Mouse (Mus musculus) testis, adult 2 months (tissue): ENCODE data around the gene Tango6. TPM values are rescaled to one million over a fixed set of nuclear protein-coding genes. Genes with fewer than 3 reads are reported as not detected.

ENCODE experiments used
- H3K27ac ChIP-seq: fragments of 200-500 bp; 2 replicates; pipeline ENCODE4 v1.5.1; 2012; ENCODE audit warnings: low read depth, low read length; ENCODE audit not compliant: control insufficient read depth, insufficient read depth
- H3K27me3 ChIP-seq: fragments of 200-500 bp; 2 replicates; pipeline ENCODE4 v1.6.1; 2012; ENCODE audit warnings: mild to moderate bottlenecking, low read length, moderate library complexity; ENCODE audit not compliant: control insufficient read depth, insufficient read depth
- H3K36me3 ChIP-seq: fragments of 200-500 bp; 2 replicates; pipeline ENCODE4 v1.6.1; 2012; ENCODE audit warnings: mild to moderate bottlenecking, low read length; ENCODE audit not compliant: control insufficient read depth, insufficient read depth
- H3K4me1 ChIP-seq: fragments of 200-500 bp; 2 replicates; pipeline ENCODE4 v1.6.1; 2012; ENCODE audit warnings: low read length; ENCODE audit not compliant: control insufficient read depth, insufficient read depth
- H3K4me3 ChIP-seq: fragments of 200-500 bp; 2 replicates; pipeline ENCODE4 v1.5.1; 2012; ENCODE audit warnings: low read depth, mild to moderate bottlenecking, low read length, moderate library complexity, mixed read lengths; ENCODE audit not compliant: control insufficient read depth
- CTCF ChIP-seq: fragments of 200-500 bp; IDR thresholded peaks from 2 replicates; pipeline ENCODE4 v1.5.1; 2012; ENCODE audit warnings: low read depth, mild to moderate bottlenecking, inconsistent platforms, low read length, moderate library complexity; ENCODE audit not compliant: control insufficient read depth, insufficient read depth, insufficient replicate concordance
- POLR2A ChIP-seq: fragments of 200-500 bp; IDR thresholded peaks from 2 replicates; pipeline ENCODE4 v1.6.1; 2012; ENCODE audit warnings: low read depth, mild to moderate bottlenecking, inconsistent platforms, low read length, moderate library complexity; ENCODE audit not compliant: control insufficient read depth
- polyA plus RNA-seq: library from polyadenylated mRNA; depleted of rRNA; stranded (reverse); fragments of >200 nt; gene quantifications from 2 replicates; pipeline ENCODE4 v1.2.3, GENCODE M21; 2012

Tango6 gene
- polyA plus RNA-seq, 1 experiment, result 3.3 TPM

DNA sequence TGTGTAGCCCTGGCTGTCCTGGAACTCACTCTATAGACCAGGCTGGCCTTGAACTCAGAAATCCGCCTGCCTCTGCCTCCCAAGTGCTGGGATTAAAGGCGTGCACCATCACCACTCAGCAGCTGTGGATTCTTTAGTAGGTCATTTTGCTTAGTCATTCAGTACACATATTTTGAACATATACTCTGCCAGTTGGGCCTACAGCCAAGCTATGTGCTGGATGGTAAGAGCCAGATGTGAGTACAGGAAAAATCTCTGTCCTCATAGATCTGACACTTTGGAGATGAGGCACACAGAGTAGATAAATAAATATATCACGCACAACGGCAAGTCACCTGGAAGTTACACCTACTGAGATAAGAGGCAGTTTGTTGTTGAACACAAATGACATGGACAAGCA is 129.7 kb downstream of the Tango6 start:
- H3K36me3 ChIP-seq, result no peaks in the 10 kb centered on the region
- H3K4me3 ChIP-seq, result no peak overlapping the region
- no peaks in the 10 kb centered on the region for H3K27me3 ChIP-seq
- TF ChIP-seq POLR2A, result no peak
- no peak for TF ChIP-seq CTCF
- no peak overlapping the region for H3K27ac ChIP-seq
- no peaks in the 10 kb centered on the region for H3K4me1 ChIP-seq

- H3K4me1 ChIP-seq, result no peaks in the 10 kb centered on the region
- H3K27me3 ChIP-seq, result no peaks in the 10 kb centered on the region
- TF ChIP-seq CTCF, result no peak
- TF ChIP-seq POLR2A, result no peak
- no peaks in the 10 kb centered on the region for H3K36me3 ChIP-seq
- no peak overlapping the region for H3K27ac ChIP-seq
- no peak overlapping the region for H3K4me3 ChIP-seq
These were observed 133.7 kb downstream of the Tango6 start for GRCm38 (mm10) chr8:106816431-106817170.

DNA sequence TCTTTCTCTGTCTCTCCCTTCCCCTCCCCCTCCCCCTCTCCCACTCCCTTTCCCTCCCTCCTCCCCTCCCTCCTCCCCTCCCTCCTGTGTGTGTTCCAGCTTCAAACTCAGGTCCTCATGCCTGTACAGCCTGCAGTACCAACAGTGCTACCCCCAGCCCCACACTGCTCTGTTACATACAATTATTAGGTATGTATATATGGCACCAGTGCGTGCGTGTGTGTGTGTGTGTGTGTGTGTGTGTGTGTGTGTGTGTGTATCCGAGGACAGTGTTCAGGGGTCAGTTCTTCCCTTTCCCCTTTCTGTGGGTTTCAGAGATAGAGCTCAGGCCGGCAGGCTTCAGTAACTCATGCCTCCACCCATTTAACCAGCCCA is 134.3 kb downstream of the Tango6 start:
- Histone ChIP-seq H3K27ac (no peak overlapping the region), H3K27me3 (no peaks in the 10 kb centered on the region), H3K4me3 (no peak overlapping the region), H3K4me1 (no peaks in the 10 kb centered on the region), H3K36me3 (no peaks in the 10 kb centered on the region)
- no peak for TF ChIP-seq POLR2A
- TF ChIP-seq CTCF, result no peak

DNA sequence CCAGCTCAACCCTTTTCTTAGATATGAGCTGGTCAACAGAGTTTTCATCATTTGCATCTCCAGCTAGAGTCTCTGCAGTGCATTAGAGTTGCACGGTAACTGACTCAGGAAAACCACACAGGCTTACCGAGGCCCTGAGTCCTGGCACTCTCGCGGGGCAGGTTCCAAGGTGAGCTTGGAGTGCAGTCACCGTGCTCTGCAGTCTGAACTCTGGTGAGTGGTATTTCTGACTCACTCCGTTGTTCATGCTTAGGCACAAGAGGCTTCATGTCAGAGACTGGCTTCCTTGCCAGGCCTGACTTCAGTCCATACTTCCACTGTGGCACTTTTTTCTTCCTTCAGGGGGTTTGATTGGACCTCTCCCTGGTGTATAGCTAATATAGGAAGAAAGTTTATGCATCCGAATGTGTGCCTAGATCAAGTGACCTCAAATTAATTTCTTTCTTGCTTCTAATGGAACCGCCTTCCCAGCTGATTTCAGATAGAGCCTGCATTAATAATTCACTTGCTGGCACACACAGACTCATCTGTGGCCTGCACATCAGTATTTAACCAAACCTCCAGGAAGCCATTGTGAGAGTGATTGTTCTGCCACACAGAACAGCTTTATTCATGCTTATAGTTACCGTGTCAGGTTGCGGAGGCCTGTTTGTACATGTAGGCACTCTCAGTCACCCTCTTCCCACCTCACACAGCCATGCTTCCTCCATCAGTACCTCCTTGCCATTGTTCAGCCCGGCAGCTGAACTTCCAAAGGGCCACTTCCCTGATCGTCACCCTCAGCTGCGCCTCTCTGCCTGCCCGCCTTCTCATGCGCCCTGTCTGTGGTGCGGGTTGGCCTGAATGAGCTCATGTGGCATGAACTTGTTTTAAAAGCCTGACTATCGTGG is 136.0 kb downstream of the Tango6 start:
- no peak for TF ChIP-seq POLR2A
- TF ChIP-seq CTCF, result no peak
- no peaks in the 10 kb centered on the region for H3K4me1 ChIP-seq
- H3K36me3 ChIP-seq, result no peaks in the 10 kb centered on the region
- no peak overlapping the region for H3K27ac ChIP-seq
- H3K4me3 ChIP-seq, result no peak overlapping the region
- no peaks in the 10 kb centered on the region for H3K27me3 ChIP-seq

- TF ChIP-seq POLR2A (no peak), CTCF (no peak)
- Histone ChIP-seq H3K36me3 (no peaks in the 10 kb centered on the region), H3K4me1 (no peaks in the 10 kb centered on the region), H3K4me3 (no peak overlapping the region), H3K27ac (no peak overlapping the region), H3K27me3 (no peaks in the 10 kb centered on the region)
These were observed 136.7 kb downstream of the Tango6 start for GRCm38 (mm10) chr8:106819581-106819980.

- Histone ChIP-seq H3K27me3 (no peaks in the 10 kb centered on the region), H3K4me3 (no peak overlapping the region), H3K4me1 (no peaks in the 10 kb centered on the region), H3K27ac (no peak overlapping the region), H3K36me3 (no peaks in the 10 kb centered on the region)
- TF ChIP-seq POLR2A, result no peak
- TF ChIP-seq CTCF, result no peak
These were observed 138.0 kb downstream of the Tango6 start for GRCm38 (mm10) chr8:106820553-106821515.

GRCm38 (mm10) chr8:106828921-106829320 is 146.1 kb downstream of the Tango6 start:
- Histone ChIP-seq H3K27ac (no peak overlapping the region), H3K36me3 (no peaks in the 10 kb centered on the region), H3K4me3 (no peak overlapping the region)

More at GRCm38 (mm10) chr8:106828921-106829320, 146.1 kb downstream of the Tango6 start:
- H3K4me1 ChIP-seq, result no peaks in the 10 kb centered on the region
- no peaks in the 10 kb centered on the region for H3K27me3 ChIP-seq
- TF ChIP-seq CTCF, result no peak
- TF ChIP-seq POLR2A, result no peak
